Mouse (Mus musculus): Measurements from ENCODE around the gene Ccdc54. TPM values are rescaled to one million over a fixed set of nuclear protein-coding genes. Genes with fewer than 3 reads are reported as not detected.

The Ccdc54 gene
- polyA plus RNA-seq, 1 experiment: 218 TPM

GRCm38 (mm10) chr16:50587139-50587538, 3.8 kb downstream of the Ccdc54 start:
- H3K27ac ChIP-seq (ENCODE audit: control insufficient read depth, insufficient read depth, low read depth, low read length): no peak overlapping the region
- TF ChIP-seq CTCF (IDR thresholded peaks at IDR 0.05; ENCODE audit: control insufficient read depth, insufficient read depth, insufficient replicate concordance, low read depth, low read length) (no peak), POLR2A (IDR thresholded peaks at IDR 0.05; ENCODE audit: control insufficient read depth, low read depth, low read length) (no peak)
- peak overlapping the region; percentile 4; the same call in 1 of the 2 replicates for H3K4me3 ChIP-seq (ENCODE audit: control insufficient read depth, low read depth, low read length)
- H3K36me3 ChIP-seq (ENCODE audit: control insufficient read depth, insufficient read depth, low read length): no peaks in the 10 kb centered on the region
- H3K27me3 ChIP-seq (ENCODE audit: control insufficient read depth, insufficient read depth, low read length): no peaks in the 10 kb centered on the region
- H3K4me1 ChIP-seq (ENCODE audit: control insufficient read depth, insufficient read depth, low read length): no peaks in the 10 kb centered on the region

- TF ChIP-seq POLR2A (IDR thresholded peaks at IDR 0.05; ENCODE audit: control insufficient read depth, low read depth, low read length): no peak
- TF ChIP-seq CTCF (IDR thresholded peaks at IDR 0.05; ENCODE audit: control insufficient read depth, insufficient read depth, insufficient replicate concordance, low read depth, low read length): no peak
- Histone ChIP-seq H3K27ac (ENCODE audit: control insufficient read depth, insufficient read depth, low read depth, low read length) (no peak overlapping the region), H3K27me3 (ENCODE audit: control insufficient read depth, insufficient read depth, low read length) (no peaks in the 10 kb centered on the region), H3K4me1 (ENCODE audit: control insufficient read depth, insufficient read depth, low read length) (no peaks in the 10 kb centered on the region), H3K36me3 (ENCODE audit: control insufficient read depth, insufficient read depth, low read length) (no peaks in the 10 kb centered on the region), H3K4me3 (ENCODE audit: control insufficient read depth, low read depth, low read length) (no peak overlapping the region)
Observed at GRCm38 (mm10) chr16:50578361-50578760, 12.6 kb downstream of the Ccdc54 start.

GRCm38 (mm10) chr16:50572557-50572956, 18.4 kb downstream of the Ccdc54 start:
- Histone ChIP-seq H3K27me3 (ENCODE audit: control insufficient read depth, insufficient read depth, low read length) (no peaks in the 10 kb centered on the region), H3K4me1 (ENCODE audit: control insufficient read depth, insufficient read depth, low read length) (no peaks in the 10 kb centered on the region), H3K27ac (ENCODE audit: control insufficient read depth, insufficient read depth, low read depth, low read length) (no peak overlapping the region), H3K36me3 (ENCODE audit: control insufficient read depth, insufficient read depth, low read length) (no peaks in the 10 kb centered on the region), H3K4me3 (ENCODE audit: control insufficient read depth, low read depth, low read length) (no peak overlapping the region)
- TF ChIP-seq CTCF (IDR thresholded peaks at IDR 0.05; ENCODE audit: control insufficient read depth, insufficient read depth, insufficient replicate concordance, low read depth, low read length): no peak
- no peak for TF ChIP-seq POLR2A (IDR thresholded peaks at IDR 0.05; ENCODE audit: control insufficient read depth, low read depth, low read length)

DNA sequence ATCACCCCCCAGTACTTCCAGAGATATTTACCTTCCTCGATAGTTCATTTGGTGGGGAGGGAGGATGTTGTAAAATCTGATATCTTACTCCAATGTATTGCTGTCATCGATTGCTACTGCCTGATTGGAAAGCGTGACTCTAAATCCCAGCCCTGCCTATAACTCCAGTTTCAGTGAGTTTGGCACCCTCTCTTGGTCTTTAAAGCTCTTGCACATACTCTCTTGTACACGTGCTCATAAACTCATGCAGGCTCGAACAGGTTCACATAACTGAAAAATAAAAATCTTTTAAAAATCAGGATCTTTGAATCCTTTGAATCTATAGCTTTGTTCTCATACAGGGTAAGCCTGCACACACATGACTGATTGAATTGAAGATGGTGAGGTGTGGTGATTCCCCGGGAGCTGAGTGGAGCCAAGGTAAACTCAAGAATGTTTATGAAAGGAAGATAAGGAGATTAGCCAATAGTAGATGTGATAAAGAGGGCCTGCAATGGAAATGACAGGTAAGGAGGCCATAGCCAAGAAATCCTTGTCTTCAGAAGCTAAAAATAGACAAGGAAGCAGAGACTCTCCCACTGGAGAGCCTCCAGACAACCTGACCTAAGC, 31.7 kb downstream of the Ccdc54 start:
- Histone ChIP-seq H3K4me3 (ENCODE audit: control insufficient read depth, low read depth, low read length) (no peak overlapping the region), H3K27ac (ENCODE audit: control insufficient read depth, insufficient read depth, low read depth, low read length) (no peak overlapping the region), H3K27me3 (ENCODE audit: control insufficient read depth, insufficient read depth, low read length) (no peaks in the 10 kb centered on the region), H3K4me1 (ENCODE audit: control insufficient read depth, insufficient read depth, low read length) (no peaks in the 10 kb centered on the region), H3K36me3 (ENCODE audit: control insufficient read depth, insufficient read depth, low read length) (no peaks in the 10 kb centered on the region)
- TF ChIP-seq POLR2A (IDR thresholded peaks at IDR 0.05; ENCODE audit: control insufficient read depth, low read depth, low read length): no peak
- TF ChIP-seq CTCF (IDR thresholded peaks at IDR 0.05; ENCODE audit: control insufficient read depth, insufficient read depth, insufficient replicate concordance, low read depth, low read length): no peak

DNA sequence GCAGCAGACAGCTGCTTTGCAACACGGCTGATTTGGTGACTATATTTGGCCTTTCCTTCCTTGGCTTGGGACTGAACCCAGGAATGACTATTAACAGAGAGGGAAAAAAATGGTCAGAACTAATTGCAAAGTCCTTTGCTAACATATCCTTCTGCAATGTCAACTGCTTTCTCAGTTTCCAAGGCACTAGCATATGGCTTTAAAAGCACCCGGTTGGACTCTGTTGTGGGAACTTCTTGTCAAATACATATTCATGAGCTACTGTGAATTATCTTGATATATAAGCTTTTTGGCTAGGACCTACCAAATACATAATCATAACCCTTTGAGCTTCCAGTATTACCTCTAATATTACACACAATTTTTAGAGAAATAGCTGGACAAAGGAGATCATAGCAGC, 37.1 kb downstream of the Ccdc54 start:
- Histone ChIP-seq H3K36me3 (ENCODE audit: control insufficient read depth, insufficient read depth, low read length) (no peaks in the 10 kb centered on the region), H3K27ac (ENCODE audit: control insufficient read depth, insufficient read depth, low read depth, low read length) (no peak overlapping the region), H3K4me3 (ENCODE audit: control insufficient read depth, low read depth, low read length) (no peak overlapping the region), H3K27me3 (ENCODE audit: control insufficient read depth, insufficient read depth, low read length) (no peaks in the 10 kb centered on the region), H3K4me1 (ENCODE audit: control insufficient read depth, insufficient read depth, low read length) (no peaks in the 10 kb centered on the region)
- TF ChIP-seq POLR2A (IDR thresholded peaks at IDR 0.05; ENCODE audit: control insufficient read depth, low read depth, low read length): no peak
- no peak for TF ChIP-seq CTCF (IDR thresholded peaks at IDR 0.05; ENCODE audit: control insufficient read depth, insufficient read depth, insufficient replicate concordance, low read depth, low read length)

GRCm38 (mm10) chr16:50551871-50552528, 39.0 kb downstream of the Ccdc54 start:
- H3K4me3 ChIP-seq (ENCODE audit: control insufficient read depth, low read depth, low read length): no peak overlapping the region
- no peak for TF ChIP-seq POLR2A (IDR thresholded peaks at IDR 0.05; ENCODE audit: control insufficient read depth, low read depth, low read length)
- TF ChIP-seq CTCF (IDR thresholded peaks at IDR 0.05; ENCODE audit: control insufficient read depth, insufficient read depth, insufficient replicate concordance, low read depth, low read length): no peak
- no peak overlapping the region for H3K27ac ChIP-seq (ENCODE audit: control insufficient read depth, insufficient read depth, low read depth, low read length)
- H3K27me3 ChIP-seq (ENCODE audit: control insufficient read depth, insufficient read depth, low read length): no peaks in the 10 kb centered on the region
- H3K4me1 ChIP-seq (ENCODE audit: control insufficient read depth, insufficient read depth, low read length): no peaks in the 10 kb centered on the region
- no peaks in the 10 kb centered on the region for H3K36me3 ChIP-seq (ENCODE audit: control insufficient read depth, insufficient read depth, low read length)

DNA sequence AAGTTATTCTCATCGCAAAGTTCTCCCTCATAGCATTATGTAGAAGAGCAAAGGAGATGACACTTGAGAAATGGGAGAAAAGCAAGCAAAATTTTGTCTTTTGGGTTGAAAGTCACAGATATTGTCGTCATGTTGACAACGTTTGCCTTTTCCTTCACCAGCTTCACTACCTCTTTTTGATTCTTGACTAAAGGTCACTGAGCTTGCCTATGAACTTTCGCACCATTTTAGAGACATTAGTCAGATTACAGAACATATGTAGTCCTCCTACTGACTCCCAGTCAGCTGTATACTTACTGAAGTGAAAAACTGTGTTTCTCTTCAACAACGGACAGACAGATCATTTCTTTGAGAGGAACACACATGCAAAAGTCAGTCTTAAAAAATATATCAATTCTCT, 40.0 kb downstream of the Ccdc54 start:
- TF ChIP-seq CTCF (IDR thresholded peaks at IDR 0.05; ENCODE audit: control insufficient read depth, insufficient read depth, insufficient replicate concordance, low read depth, low read length) (no peak), POLR2A (IDR thresholded peaks at IDR 0.05; ENCODE audit: control insufficient read depth, low read depth, low read length) (no peak)

More for the DNA sequence above, 40.0 kb downstream of the Ccdc54 start:
- Histone ChIP-seq H3K36me3 (ENCODE audit: control insufficient read depth, insufficient read depth, low read length) (no peaks in the 10 kb centered on the region), H3K27ac (ENCODE audit: control insufficient read depth, insufficient read depth, low read depth, low read length) (no peak overlapping the region), H3K4me1 (ENCODE audit: control insufficient read depth, insufficient read depth, low read length) (no peaks in the 10 kb centered on the region), H3K4me3 (ENCODE audit: control insufficient read depth, low read depth, low read length) (no peak overlapping the region), H3K27me3 (ENCODE audit: control insufficient read depth, insufficient read depth, low read length) (no peaks in the 10 kb centered on the region)

All from testis, adult 2 months (tissue).